Mouse (Mus musculus): ENCODE measurements at regions not wholly inside any gene's neighbourhood (a gene's known extent, or its start where the extent isn't known, plus 50 kb on each side); places are given as distances from the start of the nearest gene placed in this dataset.

DNA sequence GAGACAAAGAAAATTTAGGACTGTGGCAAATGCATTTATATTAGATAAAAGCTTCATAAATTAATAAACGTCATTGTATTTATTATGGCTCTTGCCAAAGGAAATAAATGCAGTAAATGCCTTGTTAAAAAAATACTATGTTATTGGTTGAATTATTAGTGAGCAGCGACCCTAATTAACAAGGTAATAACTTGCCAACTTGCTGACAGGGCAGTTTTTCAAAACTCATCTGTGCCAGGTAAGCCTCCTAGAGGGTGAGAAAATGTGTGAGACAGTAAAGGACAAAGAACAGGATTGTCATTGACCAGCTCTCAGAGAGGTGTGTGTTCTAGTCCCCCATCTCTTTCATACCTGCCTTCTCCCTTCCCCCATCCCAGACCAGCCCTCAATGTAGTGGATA is 347.8 kb upstream of the Onecut1 start:
- no peaks in the 10 kb centered on the region for H3K9me3 ChIP-seq
- no peak overlapping the region for H3K4me3 ChIP-seq
- no peaks in the 10 kb centered on the region for H3K4me1 ChIP-seq
- H3K36me3 ChIP-seq, result no peaks in the 10 kb centered on the region
- no peaks in the 10 kb centered on the region for H3K27me3 ChIP-seq (replicated peaks)
- no peak for ATAC-seq (ENCODE audit: extremely low read depth, insufficient number of reproducible peaks, low FRiP score, low TSS enrichment)
- H3K4me2 ChIP-seq, result no peak overlapping the region
- no peak overlapping the region for H3K9ac ChIP-seq
- H3K27ac ChIP-seq (replicated peaks), result no peak overlapping the region
- WGBS, result 69% methylated on average over 2 of the region's 2 CpGs

DNA sequence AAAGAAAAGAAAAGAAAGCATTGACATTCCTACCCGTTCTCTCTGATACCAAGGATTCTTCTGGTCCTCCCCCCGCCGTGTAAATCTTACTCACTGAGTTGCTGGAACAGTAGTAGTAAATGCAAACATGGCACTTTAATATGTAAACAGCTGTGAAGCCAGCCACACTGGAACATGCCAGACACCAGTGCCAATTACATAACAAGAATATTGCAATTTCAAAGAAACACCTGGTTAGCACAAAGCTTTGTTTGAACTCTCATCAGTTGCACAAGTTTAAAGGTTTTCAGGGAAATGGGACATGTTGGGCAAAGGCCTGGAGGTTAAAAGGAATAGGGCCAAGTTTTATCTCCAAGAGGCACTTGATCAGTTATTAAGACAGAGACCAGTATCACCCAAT is 333.2 kb upstream of the Onecut1 start:
- whole genome bisulfite sequencing, result 80% methylated on average over 3 of the region's 3 CpGs
- no peaks in the 10 kb centered on the region for H3K9me3 ChIP-seq
- 0 out of 2 replicates have a peak, but pooled peaks cover 3% of the 10 kb centered on the region for H3K27me3 ChIP-seq (replicated peaks)
- H3K4me3 ChIP-seq, result no peak overlapping the region
- no peak overlapping the region for H3K27ac ChIP-seq (replicated peaks)
- no peaks in the 10 kb centered on the region for H3K36me3 ChIP-seq
- H3K4me1 ChIP-seq, result no peaks in the 10 kb centered on the region
- no peak overlapping the region for H3K4me2 ChIP-seq
- ATAC-seq (ENCODE audit: extremely low read depth, insufficient number of reproducible peaks, low FRiP score, low TSS enrichment), result no peak
- no peak overlapping the region for H3K9ac ChIP-seq

DNA sequence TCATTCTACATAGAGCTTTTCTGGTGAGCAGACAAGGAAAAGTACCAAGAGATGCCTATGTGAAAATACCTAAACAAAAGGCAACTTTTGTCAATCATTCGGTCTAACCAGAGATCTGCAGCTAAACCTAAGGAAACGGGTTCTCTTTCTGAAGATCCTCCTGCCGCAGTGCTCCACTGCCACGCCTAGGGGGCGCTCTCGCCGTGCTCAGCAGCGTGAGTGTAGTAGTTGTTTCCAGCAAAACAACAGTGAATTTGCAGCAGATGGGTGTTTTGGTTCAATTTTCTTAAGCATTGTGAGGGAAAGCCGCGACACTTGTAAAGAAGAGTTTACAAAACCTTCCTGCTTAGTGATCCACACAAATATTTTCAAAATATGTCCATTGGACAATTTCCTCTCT is 331.4 kb upstream of the Onecut1 start:
- H3K4me2 ChIP-seq, result no peak overlapping the region
- 13% methylated on average over 10 of the region's 10 CpGs for WGBS
- no peak for ATAC-seq (ENCODE audit: extremely low read depth, insufficient number of reproducible peaks, low FRiP score, low TSS enrichment)

DNA sequence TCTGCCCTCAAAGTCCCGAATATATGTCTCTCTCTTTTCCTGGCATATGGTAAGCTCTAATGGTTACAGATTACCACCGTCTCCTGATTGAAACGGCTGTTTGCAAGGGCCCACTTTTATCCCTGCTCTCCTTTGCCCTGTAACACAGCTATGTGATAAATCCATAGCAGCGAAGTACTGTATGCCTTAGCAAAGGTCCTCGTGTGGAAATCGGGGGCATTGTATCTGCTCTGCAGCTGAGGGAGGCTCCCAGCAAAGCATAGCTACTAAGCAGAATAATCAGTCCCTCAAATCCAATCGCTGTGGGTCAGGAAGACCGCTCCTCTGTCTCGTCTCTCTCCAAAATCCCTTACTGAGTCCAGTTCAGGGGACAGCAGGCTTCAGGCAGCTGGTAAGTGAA is 331.0 kb upstream of the Onecut1 start:
- Histone ChIP-seq H3K9ac (no peak overlapping the region), H3K4me1 (no peaks in the 10 kb centered on the region), H3K36me3 (no peaks in the 10 kb centered on the region), H3K4me3 (no peak overlapping the region), H3K27ac (replicated peaks) (no peak overlapping the region), H3K27me3 (replicated peaks) (peaks cover 13% of the 10 kb centered on the region; the same call in 1 of the 2 replicates), H3K4me2 (no peak overlapping the region), H3K9me3 (no peaks in the 10 kb centered on the region)
- WGBS, result 52% methylated on average over 9 of the region's 9 CpGs
- no peak for ATAC-seq (ENCODE audit: extremely low read depth, insufficient number of reproducible peaks, low FRiP score, low TSS enrichment)

More for the DNA sequence above, 331.4 kb upstream of the Onecut1 start:
- H3K27ac ChIP-seq (replicated peaks), result no peak overlapping the region
- no peak overlapping the region for H3K4me3 ChIP-seq
- no peak overlapping the region for H3K9ac ChIP-seq
- H3K4me1 ChIP-seq, result no peaks in the 10 kb centered on the region
- no peaks in the 10 kb centered on the region for H3K36me3 ChIP-seq
- no peaks in the 10 kb centered on the region for H3K9me3 ChIP-seq
- H3K27me3 ChIP-seq (replicated peaks), result peaks cover 13% of the 10 kb centered on the region; the same call in 1 of the 2 replicates

DNA sequence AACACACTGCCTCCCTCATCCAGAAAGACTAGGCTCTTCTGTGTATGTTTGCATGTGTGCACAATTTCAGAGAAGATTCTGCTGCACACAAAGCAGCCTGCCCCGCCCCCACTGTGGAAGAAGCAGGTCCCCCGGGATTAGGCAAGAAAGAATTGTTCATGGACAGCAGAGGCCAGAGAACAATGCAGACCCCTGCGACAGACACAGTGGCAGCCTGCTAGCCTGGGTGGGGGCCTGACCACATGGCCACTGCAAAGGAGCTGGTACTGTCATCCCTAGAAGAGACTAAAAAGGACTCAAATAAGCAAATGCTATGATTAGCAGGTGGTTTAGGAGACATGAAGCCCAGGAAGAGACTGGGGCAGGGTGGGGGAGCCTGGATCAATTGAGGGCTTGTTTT is 329.7 kb upstream of the Onecut1 start:
- 57% methylated on average over 3 of the region's 3 CpGs for WGBS
- H3K36me3 ChIP-seq, result no peaks in the 10 kb centered on the region
- no peak overlapping the region for H3K4me2 ChIP-seq
- H3K9me3 ChIP-seq, result no peaks in the 10 kb centered on the region
- no peak overlapping the region for H3K9ac ChIP-seq
- no peak for ATAC-seq (ENCODE audit: extremely low read depth, insufficient number of reproducible peaks, low FRiP score, low TSS enrichment)
- peaks cover 13% of the 10 kb centered on the region; the same call in 1 of the 2 replicates for H3K27me3 ChIP-seq (replicated peaks)
- H3K27ac ChIP-seq (replicated peaks), result no peak overlapping the region
- H3K4me3 ChIP-seq, result no peak overlapping the region
- H3K4me1 ChIP-seq, result no peaks in the 10 kb centered on the region

DNA sequence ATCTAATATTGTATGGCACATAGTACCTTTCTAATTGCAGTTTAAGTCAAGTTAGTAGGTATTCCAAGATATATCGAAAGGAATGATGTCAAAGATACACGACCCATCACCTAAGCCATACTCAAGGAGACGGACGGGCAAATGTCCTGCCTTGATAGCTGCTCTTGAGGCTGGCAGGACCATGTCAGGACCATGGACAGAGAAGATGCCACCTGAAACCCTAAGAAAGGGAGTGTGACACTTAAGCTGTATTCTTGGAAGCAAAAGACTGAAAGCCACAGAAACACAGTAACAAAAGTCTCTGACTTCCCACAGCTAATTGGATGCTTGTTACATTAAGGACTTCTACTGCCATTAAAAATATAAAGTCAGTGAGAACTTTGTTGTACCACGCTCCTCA is 326.7 kb upstream of the Onecut1 start:
- Histone ChIP-seq H3K36me3 (no peaks in the 10 kb centered on the region), H3K9me3 (no peaks in the 10 kb centered on the region), H3K4me2 (no peak overlapping the region), H3K27ac (replicated peaks) (no peak overlapping the region), H3K4me3 (no peak overlapping the region), H3K9ac (no peak overlapping the region), H3K4me1 (no peaks in the 10 kb centered on the region), H3K27me3 (replicated peaks) (peaks cover 11% of the 10 kb centered on the region; the same call in 1 of the 2 replicates)
- ATAC-seq (ENCODE audit: extremely low read depth, insufficient number of reproducible peaks, low FRiP score, low TSS enrichment), result no peak
- WGBS, result 50% methylated on average over 5 of the region's 5 CpGs

DNA sequence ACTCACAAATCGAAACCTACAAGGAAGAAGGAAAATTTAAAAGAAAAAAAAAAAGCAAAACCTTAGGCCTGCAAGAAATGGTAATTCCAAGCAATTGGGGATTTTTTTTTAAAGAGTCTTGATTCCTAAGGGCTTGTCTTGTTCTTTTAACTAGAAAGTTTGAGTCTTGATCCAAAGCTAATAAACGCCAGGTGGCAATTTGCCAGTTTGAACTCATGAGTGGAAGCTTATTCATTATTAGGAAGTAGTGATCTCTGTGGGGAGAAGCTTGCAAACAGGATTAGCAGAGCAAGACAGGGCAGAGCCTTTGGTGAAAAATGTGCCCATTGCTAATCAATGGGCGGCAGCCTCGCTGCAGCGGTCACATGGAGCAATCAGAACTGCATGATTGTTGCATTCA is 305.6 kb upstream of the Onecut1 start:
- Histone ChIP-seq H3K27ac (replicated peaks) (no peak overlapping the region), H3K27me3 (replicated peaks) (no peaks in the 10 kb centered on the region), H3K9ac (no peak overlapping the region), H3K4me1 (no peaks in the 10 kb centered on the region), H3K4me3 (no peak overlapping the region), H3K9me3 (no peaks in the 10 kb centered on the region), H3K4me2 (no peak overlapping the region), H3K36me3 (no peaks in the 10 kb centered on the region)
- no peak for ATAC-seq (ENCODE audit: extremely low read depth, insufficient number of reproducible peaks, low FRiP score, low TSS enrichment)
- 80% methylated on average over 5 of the region's 5 CpGs for WGBS

DNA sequence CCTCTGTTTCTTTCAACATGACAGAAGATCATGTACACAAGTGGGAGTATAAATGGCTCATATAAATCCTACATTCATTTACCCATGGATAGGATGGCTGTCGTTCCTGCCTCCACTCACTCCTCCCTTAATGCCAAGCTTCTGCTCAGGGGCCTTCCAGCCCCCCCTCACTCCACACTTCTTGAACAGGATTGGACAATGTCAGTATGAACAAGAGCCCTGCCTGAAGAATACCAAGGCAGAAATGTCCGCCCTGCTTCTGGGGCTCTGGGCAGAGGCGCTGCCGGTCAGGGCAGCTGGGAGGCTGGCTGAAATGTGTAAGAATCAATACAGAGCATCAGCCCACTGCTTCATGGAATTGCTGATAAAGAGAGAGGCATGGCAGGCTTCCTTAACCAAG is 269.0 kb upstream of the Onecut1 start:
- Histone ChIP-seq H3K9ac (no peak overlapping the region), H3K27me3 (replicated peaks) (no peaks in the 10 kb centered on the region), H3K4me1 (no peaks in the 10 kb centered on the region), H3K27ac (replicated peaks) (no peak overlapping the region), H3K9me3 (no peaks in the 10 kb centered on the region), H3K4me3 (no peak overlapping the region), H3K4me2 (no peak overlapping the region), H3K36me3 (no peaks in the 10 kb centered on the region)
- ATAC-seq (ENCODE audit: extremely low read depth, insufficient number of reproducible peaks, low FRiP score, low TSS enrichment), result no peak
- WGBS, result 75% methylated on average over 4 of the region's 4 CpGs

DNA sequence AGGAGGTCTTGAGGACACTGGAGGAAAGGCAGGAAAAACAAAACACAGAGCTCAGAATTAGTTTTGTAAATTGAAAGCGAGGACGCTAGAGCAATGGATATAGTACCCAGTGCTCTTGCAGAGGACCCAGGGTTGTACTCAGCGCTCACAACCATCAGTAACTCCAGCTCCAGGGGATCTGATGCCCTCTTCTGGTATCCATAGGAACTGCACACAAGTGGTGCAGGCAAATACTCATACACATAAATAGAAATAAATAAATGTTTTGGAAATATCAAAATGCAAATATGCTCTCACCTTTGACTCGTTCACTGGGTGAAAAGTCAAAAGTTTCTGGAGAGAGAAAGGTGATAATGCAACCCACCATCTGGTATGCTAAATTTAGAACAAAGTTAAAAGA is 267.8 kb upstream of the Onecut1 start:
- Histone ChIP-seq H3K4me1 (no peaks in the 10 kb centered on the region), H3K9me3 (no peaks in the 10 kb centered on the region), H3K4me2 (no peak overlapping the region), H3K27ac (replicated peaks) (no peak overlapping the region), H3K9ac (no peak overlapping the region), H3K36me3 (no peaks in the 10 kb centered on the region), H3K27me3 (replicated peaks) (no peaks in the 10 kb centered on the region), H3K4me3 (no peak overlapping the region)
- 73% methylated on average over 4 of the region's 4 CpGs for WGBS
- no peak for ATAC-seq (ENCODE audit: extremely low read depth, insufficient number of reproducible peaks, low FRiP score, low TSS enrichment)

DNA sequence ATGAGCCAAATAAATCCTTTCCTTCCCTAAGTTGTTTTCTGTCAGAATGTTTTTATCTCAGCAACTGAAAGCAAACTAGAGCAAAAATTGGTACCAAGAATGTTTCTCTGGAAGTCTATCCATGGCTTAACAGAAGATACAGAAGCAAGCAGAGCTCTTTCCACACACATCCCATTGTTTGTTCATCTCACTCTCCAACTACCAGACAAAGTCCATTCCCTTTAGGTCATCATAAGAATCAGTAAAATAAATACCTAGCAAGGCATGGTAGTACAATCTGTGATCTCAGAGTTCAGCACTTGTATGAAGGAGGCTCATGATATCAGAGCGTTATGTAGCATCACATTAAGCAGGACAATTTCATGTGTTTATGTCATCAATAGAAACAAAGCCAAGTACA is 257.3 kb upstream of the Onecut1 start:
- Histone ChIP-seq H3K9ac (no peak overlapping the region), H3K9me3 (peaks cover 4% of the 10 kb centered on the region; the same call in 1 of the 2 replicates), H3K27ac (replicated peaks) (no peak overlapping the region), H3K4me1 (no peaks in the 10 kb centered on the region), H3K4me2 (no peak overlapping the region), H3K36me3 (no peaks in the 10 kb centered on the region), H3K4me3 (no peak overlapping the region), H3K27me3 (replicated peaks) (no peaks in the 10 kb centered on the region)
- ATAC-seq (ENCODE audit: extremely low read depth, insufficient number of reproducible peaks, low FRiP score, low TSS enrichment), result no peak
- 83% methylated on average over 1 of the region's 1 CpGs for WGBS

DNA sequence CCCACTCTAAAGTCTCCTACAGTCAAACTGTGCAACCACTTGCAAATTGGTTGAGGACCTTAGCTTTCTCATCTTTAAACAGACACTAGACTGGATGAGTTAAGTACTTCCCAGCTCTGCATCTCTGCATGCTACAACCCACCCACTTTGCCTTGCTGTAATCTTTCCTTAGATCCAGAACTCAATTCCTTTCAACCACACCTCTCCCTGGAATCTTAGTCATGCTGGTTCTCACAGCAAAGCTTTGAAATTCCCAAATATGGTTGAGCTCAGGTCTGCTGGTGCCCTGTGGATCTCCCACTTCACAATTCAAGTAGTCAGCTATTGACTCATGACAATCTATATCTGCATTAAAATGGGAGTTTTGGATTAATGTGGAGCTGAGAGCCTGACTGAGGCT is 239.8 kb upstream of the Onecut1 start:
- H3K4me3 ChIP-seq, result no peak overlapping the region
- H3K36me3 ChIP-seq, result no peaks in the 10 kb centered on the region
- no peak for ATAC-seq (ENCODE audit: extremely low read depth, insufficient number of reproducible peaks, low FRiP score, low TSS enrichment)
- no peaks in the 10 kb centered on the region for H3K4me1 ChIP-seq
- H3K27me3 ChIP-seq (replicated peaks), result no peaks in the 10 kb centered on the region
- H3K9ac ChIP-seq, result no peak overlapping the region
- H3K4me2 ChIP-seq, result no peak overlapping the region
- no peaks in the 10 kb centered on the region for H3K9me3 ChIP-seq
- no peak overlapping the region for H3K27ac ChIP-seq (replicated peaks)

DNA sequence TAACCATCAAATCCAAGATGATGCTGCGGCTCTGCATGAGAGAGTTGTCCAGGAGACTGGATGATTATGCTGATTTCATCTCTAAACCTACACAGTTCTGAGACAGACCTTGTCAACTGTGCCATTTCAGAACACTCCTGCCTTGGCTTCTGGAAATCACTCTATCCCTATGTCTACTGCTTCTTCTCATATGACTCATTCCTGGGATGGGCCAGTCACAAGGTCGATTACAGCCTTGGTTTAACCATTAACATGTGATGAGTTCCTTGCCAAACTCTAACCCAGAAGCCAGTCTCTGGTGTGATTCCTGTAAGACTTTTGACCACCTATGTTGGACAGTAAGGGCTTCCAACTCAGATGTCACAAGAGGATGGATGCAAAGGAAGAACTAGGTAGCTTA is 216.3 kb upstream of the Onecut1 start:
- Histone ChIP-seq H3K4me3 (no peak overlapping the region), H3K9ac (no peak overlapping the region), H3K4me1 (no peaks in the 10 kb centered on the region), H3K9me3 (no peaks in the 10 kb centered on the region), H3K27me3 (replicated peaks) (no peaks in the 10 kb centered on the region), H3K27ac (replicated peaks) (no peak overlapping the region), H3K4me2 (no peak overlapping the region), H3K36me3 (no peaks in the 10 kb centered on the region)
- WGBS, result 64% methylated on average over 2 of the region's 2 CpGs
- ATAC-seq (ENCODE audit: extremely low read depth, insufficient number of reproducible peaks, low FRiP score, low TSS enrichment), result no peak

DNA sequence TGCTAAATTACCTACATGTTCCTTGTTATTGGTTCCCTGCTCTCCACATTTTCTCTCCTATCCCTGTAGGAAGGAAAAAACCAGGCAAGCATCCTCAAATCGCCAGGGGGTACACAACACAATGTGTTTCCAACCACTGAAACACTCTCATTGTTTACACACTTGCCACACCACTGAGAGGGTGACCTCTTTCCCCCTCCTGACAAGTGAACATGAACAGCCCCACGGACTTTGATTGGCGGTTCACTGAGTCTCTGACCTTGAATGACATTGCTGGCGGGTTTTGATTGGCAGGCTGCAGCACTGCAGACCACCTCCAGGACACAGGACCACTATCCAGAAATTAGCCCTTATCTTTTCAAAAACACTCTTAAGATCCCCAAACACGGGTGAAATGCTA is 211.7 kb upstream of the Onecut1 start:
- H3K27ac ChIP-seq (replicated peaks), result no peak overlapping the region
- H3K36me3 ChIP-seq, result no peaks in the 10 kb centered on the region
- ATAC-seq (ENCODE audit: extremely low read depth, insufficient number of reproducible peaks, low FRiP score, low TSS enrichment), result no peak
- 42% methylated on average over 5 of the region's 5 CpGs for WGBS
- no peaks in the 10 kb centered on the region for H3K9me3 ChIP-seq
- no peak overlapping the region for H3K9ac ChIP-seq
- H3K4me1 ChIP-seq, result no peaks in the 10 kb centered on the region
- no peak overlapping the region for H3K4me3 ChIP-seq
- no peak overlapping the region for H3K4me2 ChIP-seq
- no peaks in the 10 kb centered on the region for H3K27me3 ChIP-seq (replicated peaks)

All from heart, embryonic 13.5 days (tissue).